Mouse (Mus musculus): ENCODE results near the gene Retreg3.

GRCm38 (mm10) chr11:101087682-101088055 lies 32.0 kb downstream of the Retreg3 start:
- TF ChIP-seq CTCF (IDR thresholded peaks at IDR 0.05; ENCODE audit: extremely low read depth, insufficient read length, insufficient replicate concordance, low read depth, low read length), result no peak
- peak; percentile 92 for TF ChIP-seq POLR2A (IDR thresholded peaks at IDR 0.05; ENCODE audit: low read depth, low read length)
